Mouse (Mus musculus) gastrocnemius, postnatal 36 days (tissue): Measurements from ENCODE around the gene Mpig6b. TPM values are rescaled to one million over a fixed set of nuclear protein-coding genes. Genes with fewer than 3 reads are reported as not detected.
A peak's percentile ranks its signal among the peaks of the same experiment; 100 is the strongest.
"Not testable (repeated sequence)": the region's sequence is repeated elsewhere in the genome, so short reads cannot be mapped to it uniquely, and the experiment has no call there.

Experiments
- DNase-seq, 2 experiments: peaks; one replicate each; pipeline ENCODE4 v3.0.0; 2022
- intact Hi-C: fragments of 180-260 bp; cut with DNase I; formaldehyde crosslinking; loops from one replicate; pipeline ENCODE4 v1.15.1; 2025
- total RNA-seq, 2 experiments: library from RNA; stranded (reverse); gene quantifications; 2 replicates each; pipeline ENCODE4 v1.2.3; 2021

Mpig6b gene
- total RNA-seq, 2 experiments from 2014 or later: not detected

GRCm38 (mm10) chr17:35045807-35046680 lies 19.9 kb downstream of the Mpig6b start:
- DNase-seq: no peak
- intact Hi-C loops: no loop called here

- no peak for DNase-seq
- intact Hi-C loops: no loop called here
These were observed 20.8 kb downstream of the Mpig6b start for GRCm38 (mm10) chr17:35044904-35045806.

GRCm38 (mm10) chr17:35043794-35044193 lies 22.2 kb downstream of the Mpig6b start:
- DNase-seq: no peak
- intact Hi-C loops: no loop called here

- DNase-seq: no peak
- intact Hi-C loops: no loop called here
These were observed 26.7 kb downstream of the Mpig6b start for GRCm38 (mm10) chr17:35039121-35039873.

GRCm38 (mm10) chr17:35034896-35035295 lies 31.1 kb downstream of the Mpig6b start:
- intact Hi-C loops: no loop called here

GRCm38 (mm10) chr17:35033703-35034102 lies 32.3 kb downstream of the Mpig6b start:
- intact Hi-C loops, DNase-seq: not testable (repeated sequence)

More at GRCm38 (mm10) chr17:35034896-35035295, 31.1 kb downstream of the Mpig6b start:
- no peak for DNase-seq

GRCm38 (mm10) chr17:35032323-35032870 lies 33.6 kb downstream of the Mpig6b start:
- DNase-seq: no peak
- intact Hi-C loops: no loop called here

GRCm38 (mm10) chr17:35031880-35032279 lies 34.1 kb downstream of the Mpig6b start:
- intact Hi-C loops: no loop called here
- DNase-seq: no peak

GRCm38 (mm10) chr17:35031272-35031671 lies 34.7 kb downstream of the Mpig6b start:
- intact Hi-C loops: no loop called here
- DNase-seq: peak in 1 of 2 experiments; percentile 11

GRCm38 (mm10) chr17:35029691-35030532 lies 36.1 kb downstream of the Mpig6b start:
- intact Hi-C loops: no loop called here
- peak in 1 of 2 experiments; percentile 14 for DNase-seq

GRCm38 (mm10) chr17:35028315-35028714 lies 37.7 kb downstream of the Mpig6b start:
- no peak for DNase-seq
- intact Hi-C loops: no loop called here

GRCm38 (mm10) chr17:35027277-35028068 lies 38.5 kb downstream of the Mpig6b start, which contains the start of gene Sapcd1:
Gene Sapcd1, minus strand, starts transcription at chr17:35028016.
- intact Hi-C loops: no loop called here
- peak; percentile 31 to 50 for DNase-seq

GRCm38 (mm10) chr17:35026206-35026605 lies 39.8 kb downstream of the Mpig6b start:
- peak in 1 of 2 experiments; percentile 12 for DNase-seq
- intact Hi-C loops: no loop called here

- intact Hi-C loops: loop anchor here (5.0 kb wide), 1 partner anchor 62 kb away; the partner anchor contains the start of genes Abhd16a and Ly6g6f
- peak in 1 of 2 experiments; percentile 11 for DNase-seq
These were observed 41.1 kb downstream of the Mpig6b start for GRCm38 (mm10) chr17:35024691-35025488.

GRCm38 (mm10) chr17:35024261-35024660 lies 41.7 kb downstream of the Mpig6b start:
- DNase-seq: peak in 1 of 2 experiments; percentile 16
- intact Hi-C loops: loop anchor here (5.0 kb wide), 1 partner anchor 63 kb away; the partner anchor contains the start of genes Abhd16a and Ly6g6f

- intact Hi-C loops: loop anchor here (2.0 to 5.0 kb wide), 2 partner anchors 35 to 64 kb away; partner anchors contain the start of genes Abhd16a, Ddah2 and Ly6g6f
- DNase-seq: peak in 1 of 2 experiments; percentile 12
These were observed 42.2 kb downstream of the Mpig6b start for GRCm38 (mm10) chr17:35023756-35024155.

- intact Hi-C loops: loop anchor here (2.0 to 5.0 kb wide), 2 partner anchors 36 to 64 kb away; partner anchors contain the start of genes Abhd16a, Ddah2 and Ly6g6f
These were observed 42.8 kb downstream of the Mpig6b start for GRCm38 (mm10) chr17:35023221-35023620.

More at GRCm38 (mm10) chr17:35023221-35023620, 42.8 kb downstream of the Mpig6b start:
- no peak for DNase-seq
